Mouse (Mus musculus) ES-Bruce4 (cell line): ENCODE measurements at regions not wholly inside any gene's neighbourhood (a gene's known extent, or its start where the extent isn't known, plus 50 kb on each side); places are given as distances from the start of the nearest gene placed in this dataset.

ENCODE experiments used
- H3K27ac ChIP-seq: 2 replicates; pipeline ENCODE4 v1.5.1; 2012; ENCODE audit warnings: low read length, inconsistent platforms; ENCODE audit not compliant: insufficient read depth
- H3K27me3 ChIP-seq: 2 replicates; pipeline ENCODE4 v1.6.1; 2012; ENCODE audit warnings: mild to moderate bottlenecking, low read length, inconsistent platforms; ENCODE audit not compliant: control insufficient read depth, poor library complexity, insufficient read depth, severe bottlenecking
- H3K36me3 ChIP-seq: 2 replicates; pipeline ENCODE4 v1.6.1; 2012; ENCODE audit warnings: inconsistent platforms, mild to moderate bottlenecking, low read length, moderate library complexity; ENCODE audit not compliant: control insufficient read depth, poor library complexity, insufficient read depth, severe bottlenecking
- H3K4me1 ChIP-seq: one replicate; pipeline ENCODE4 v1.8.1; 2011; ENCODE audit warnings: low read length; ENCODE audit not compliant: control insufficient read depth, insufficient read depth
- H3K4me3 ChIP-seq: 2 replicates; pipeline ENCODE4 v1.5.1; 2011; ENCODE audit warnings: low read depth, mild to moderate bottlenecking, low read length
- H3K9ac ChIP-seq: 2 replicates; pipeline ENCODE4 v1.6.1; 2012; ENCODE audit warnings: low read depth, mild to moderate bottlenecking, inconsistent platforms; ENCODE audit not compliant: poor library complexity, severe bottlenecking
- H3K9me3 ChIP-seq: replicated peaks from 2 replicates; pipeline ENCODE4 v1.6.1; 2012; ENCODE audit warnings: mild to moderate bottlenecking, low read length, inconsistent platforms; ENCODE audit not compliant: control insufficient read depth, poor library complexity, insufficient read depth, severe bottlenecking
- CTCF ChIP-seq: IDR thresholded peaks from one replicate; pipeline ENCODE4 v1.8.1; 2011; ENCODE audit warnings: low read depth, low read length
- EP300 ChIP-seq: IDR thresholded peaks from 2 replicates; pipeline ENCODE4 v1.6.1; 2011; ENCODE audit warnings: low read depth, low read length; ENCODE audit not compliant: insufficient read depth
- POLR2A ChIP-seq: IDR thresholded peaks from one replicate; pipeline ENCODE4 v1.8.1; 2011; ENCODE audit warnings: low read length; ENCODE audit not compliant: insufficient read depth

DNA sequence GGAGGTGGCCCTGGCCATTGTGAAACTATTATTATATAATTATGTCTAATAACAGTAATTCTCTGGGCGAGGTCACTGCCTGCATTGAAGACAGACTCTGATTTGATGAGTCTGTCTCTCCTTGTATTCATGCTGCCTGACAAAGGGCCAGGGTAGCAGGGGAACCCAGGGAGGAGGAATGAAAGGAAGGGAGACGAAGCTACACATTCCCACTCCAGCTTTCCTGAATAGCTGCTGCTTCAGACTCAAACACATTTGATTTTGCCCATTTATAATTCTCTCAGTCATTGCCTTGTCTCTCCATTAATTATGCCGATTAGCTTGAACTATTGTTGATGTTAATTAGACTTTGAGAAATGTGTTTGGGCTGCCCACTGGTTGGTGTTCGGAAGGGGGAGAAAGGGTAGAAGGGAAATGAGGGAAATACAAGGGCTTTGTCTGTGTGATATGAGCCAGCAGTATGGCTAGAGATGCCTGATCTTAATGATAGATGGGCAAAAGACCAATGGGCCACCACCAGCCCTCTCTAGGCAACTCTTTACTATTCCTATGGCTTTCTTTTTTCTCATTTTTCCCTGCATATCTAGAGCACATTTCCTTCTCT is 881.8 kb downstream of the Gm9195 start:
- Histone ChIP-seq H3K4me3 (no peak overlapping the region), H3K4me1 (no peaks in the 10 kb centered on the region), H3K36me3 (no peaks in the 10 kb centered on the region), H3K27ac (no peak overlapping the region), H3K9ac (no peak overlapping the region), H3K9me3 (no peaks in the 10 kb centered on the region), H3K27me3 (no peaks in the 10 kb centered on the region)
- TF ChIP-seq EP300, result no peak
- no peak for TF ChIP-seq POLR2A
- no peak for TF ChIP-seq CTCF

DNA sequence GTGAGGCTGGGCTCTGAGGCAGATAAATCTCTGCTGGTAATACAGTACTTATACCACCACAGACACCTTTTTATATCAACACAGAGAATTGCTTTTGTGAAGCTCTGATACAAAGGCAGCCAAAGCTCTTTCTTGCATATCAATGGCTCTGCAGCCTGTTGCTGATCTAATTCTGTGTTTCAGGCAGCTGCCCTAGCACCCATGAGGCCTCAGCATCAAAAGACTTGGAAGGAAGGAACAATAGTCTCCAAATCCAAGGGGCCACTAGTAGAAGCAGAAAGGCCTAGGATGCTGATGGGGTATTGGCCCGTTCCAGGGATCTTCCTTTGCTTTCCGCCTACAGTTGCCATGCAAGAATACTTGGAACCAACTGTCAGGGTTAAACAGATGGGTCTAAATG is 887.9 kb downstream of the Gm9195 start:
- no peaks in the 10 kb centered on the region for H3K4me1 ChIP-seq
- no peak overlapping the region for H3K27ac ChIP-seq
- no peaks in the 10 kb centered on the region for H3K27me3 ChIP-seq
- TF ChIP-seq CTCF (no peak), EP300 (no peak), POLR2A (no peak)
- no peak overlapping the region for H3K4me3 ChIP-seq
- no peaks in the 10 kb centered on the region for H3K36me3 ChIP-seq
- no peaks in the 10 kb centered on the region for H3K9me3 ChIP-seq
- H3K9ac ChIP-seq, result no peak overlapping the region

DNA sequence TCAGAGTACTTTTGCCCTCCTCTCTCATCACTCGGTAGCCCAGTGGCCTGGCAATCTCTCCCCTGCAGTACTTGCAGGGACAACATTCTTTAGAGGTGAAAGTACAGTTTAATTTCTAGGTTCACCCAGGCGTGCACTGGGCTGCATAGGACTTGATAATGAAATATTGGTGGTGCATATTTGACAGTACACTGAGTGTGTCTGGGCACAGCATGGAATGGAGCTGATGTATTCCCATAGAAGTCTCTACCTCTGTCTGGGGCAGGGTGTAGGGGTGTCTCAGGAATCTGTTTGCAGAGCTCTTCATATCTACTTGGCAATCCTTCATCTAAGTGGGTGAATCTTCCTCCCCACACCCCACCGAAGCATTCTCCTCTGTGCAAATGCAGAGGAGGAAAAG is 893.8 kb downstream of the Gm9195 start:
- no peak overlapping the region for H3K27ac ChIP-seq
- H3K36me3 ChIP-seq, result no peaks in the 10 kb centered on the region
- no peak overlapping the region for H3K4me3 ChIP-seq
- no peaks in the 10 kb centered on the region for H3K9me3 ChIP-seq
- no peak for TF ChIP-seq EP300
- no peak for TF ChIP-seq CTCF
- no peak for TF ChIP-seq POLR2A
- H3K4me1 ChIP-seq, result no peaks in the 10 kb centered on the region
- no peaks in the 10 kb centered on the region for H3K27me3 ChIP-seq
- H3K9ac ChIP-seq, result no peak overlapping the region

- TF ChIP-seq POLR2A (no peak), CTCF (no peak), EP300 (no peak)
- Histone ChIP-seq H3K9me3 (no peaks in the 10 kb centered on the region), H3K9ac (no peak overlapping the region), H3K27me3 (no peaks in the 10 kb centered on the region), H3K4me1 (no peaks in the 10 kb centered on the region), H3K36me3 (no peaks in the 10 kb centered on the region), H3K4me3 (no peak overlapping the region), H3K27ac (no peak overlapping the region)
Measured at GRCm38 (mm10) chr14:71588694-71589240, 902.9 kb downstream of the Gm9195 start.

GRCm38 (mm10) chr14:71588006-71588405 is 903.6 kb downstream of the Gm9195 start:
- H3K36me3 ChIP-seq, result no peaks in the 10 kb centered on the region
- no peak overlapping the region for H3K4me3 ChIP-seq
- TF ChIP-seq POLR2A (no peak), EP300 (no peak), CTCF (no peak)
- no peaks in the 10 kb centered on the region for H3K4me1 ChIP-seq
- no peak overlapping the region for H3K27ac ChIP-seq
- no peak overlapping the region for H3K9ac ChIP-seq
- no peaks in the 10 kb centered on the region for H3K9me3 ChIP-seq
- H3K27me3 ChIP-seq, result no peaks in the 10 kb centered on the region

DNA sequence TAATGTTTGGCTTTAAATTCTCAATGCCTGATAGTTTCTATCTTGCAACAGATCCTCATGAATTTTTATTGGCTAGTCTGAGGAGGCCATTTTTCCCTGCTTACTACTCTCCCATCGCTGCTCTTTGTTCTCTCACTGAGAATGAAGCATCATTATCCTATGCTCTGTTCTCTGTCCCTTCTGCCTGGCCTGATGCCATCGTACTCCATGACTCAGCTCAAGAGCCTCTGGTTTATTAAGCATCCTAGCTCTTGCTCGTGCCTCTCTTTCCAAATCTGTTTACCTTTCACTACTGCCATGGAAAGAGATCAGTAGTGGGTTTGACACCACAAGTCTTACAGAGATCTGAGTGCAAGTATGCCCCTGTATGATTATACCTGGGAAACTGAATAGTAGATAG is 926.8 kb downstream of the Gm9195 start:
- no peaks in the 10 kb centered on the region for H3K27me3 ChIP-seq

More for the DNA sequence above, 926.8 kb downstream of the Gm9195 start:
- TF ChIP-seq CTCF (no peak), EP300 (no peak), POLR2A (no peak)
- H3K9ac ChIP-seq, result no peak overlapping the region
- H3K4me1 ChIP-seq, result no peaks in the 10 kb centered on the region
- no peaks in the 10 kb centered on the region for H3K9me3 ChIP-seq
- H3K36me3 ChIP-seq, result no peaks in the 10 kb centered on the region
- H3K4me3 ChIP-seq, result no peak overlapping the region
- no peak overlapping the region for H3K27ac ChIP-seq
